Mouse (Mus musculus): ENCODE measurements around the gene Kdsr. TPM values are rescaled to one million over a fixed set of nuclear protein-coding genes. Genes with fewer than 3 reads are reported as not detected.
A peak's percentile ranks its signal among the peaks of the same experiment; 100 is the strongest.
"Not testable (repeated sequence)": the region's sequence is repeated elsewhere in the genome, so short reads cannot be mapped to it uniquely, and the experiment has no call there.

Kdsr gene
- polyA plus RNA-seq, 1 experiment, result 52.5 TPM

DNA sequence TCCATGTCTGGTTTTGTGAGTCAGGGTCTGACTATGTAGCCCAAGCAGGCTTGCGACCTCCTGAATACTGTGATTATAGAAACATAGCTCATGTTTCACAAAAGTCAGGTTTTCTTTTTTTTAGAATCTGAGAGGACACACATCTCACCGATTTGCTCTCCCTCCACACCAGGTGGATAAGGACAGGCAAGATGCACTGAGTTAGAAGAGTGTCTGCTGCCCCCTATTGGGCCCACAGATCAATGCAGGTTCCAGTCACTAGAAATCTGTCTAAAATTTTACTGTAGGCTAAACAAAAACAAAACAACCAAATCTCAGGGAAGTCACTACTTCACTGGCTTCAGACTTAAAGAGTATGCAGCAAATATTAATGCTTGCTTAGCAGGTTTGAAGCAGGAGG, 23.9 kb downstream of the Kdsr start:
- Histone ChIP-seq H3K9ac (ENCODE audit: low read depth, poor library complexity, severe bottlenecking) (no peak overlapping the region), H3K27ac (ENCODE audit: insufficient read depth, low read length) (no peak overlapping the region), H3K27me3 (ENCODE audit: control insufficient read depth, insufficient read depth, low read length, poor library complexity, severe bottlenecking) (no peaks in the 10 kb centered on the region), H3K4me1 (ENCODE audit: control insufficient read depth, insufficient read depth, low read length) (no peaks in the 10 kb centered on the region), H3K36me3 (ENCODE audit: control insufficient read depth, insufficient read depth, low read length, poor library complexity, severe bottlenecking) (peaks cover 12% of the 10 kb centered on the region), H3K9me3 (replicated peaks; ENCODE audit: control insufficient read depth, insufficient read depth, low read length, poor library complexity, severe bottlenecking) (no peaks in the 10 kb centered on the region; the same call in 1 of the 2 replicates), H3K4me3 (ENCODE audit: low read depth, low read length) (no peak overlapping the region)
- TF ChIP-seq CTCF (IDR thresholded peaks at IDR 0.05; ENCODE audit: low read depth, low read length), result peak; percentile 48
- TF ChIP-seq EP300 (IDR thresholded peaks at IDR 0.05; ENCODE audit: insufficient read depth, low read depth, low read length), result no peak
- no peak for TF ChIP-seq POLR2A (IDR thresholded peaks at IDR 0.05; ENCODE audit: insufficient read depth, low read length)

GRCm38 (mm10) chr1:106722061-106722460, 37.5 kb downstream of the Kdsr start:
- TF ChIP-seq EP300 (IDR thresholded peaks at IDR 0.05; ENCODE audit: insufficient read depth, low read depth, low read length) (0 out of 2 replicates have a peak, but pooled peaks have one; percentile 20), CTCF (IDR thresholded peaks at IDR 0.05; ENCODE audit: low read depth, low read length) (no peak)
- H3K4me1 ChIP-seq (ENCODE audit: control insufficient read depth, insufficient read depth, low read length), result peaks cover 2% of the 10 kb centered on the region

DNA sequence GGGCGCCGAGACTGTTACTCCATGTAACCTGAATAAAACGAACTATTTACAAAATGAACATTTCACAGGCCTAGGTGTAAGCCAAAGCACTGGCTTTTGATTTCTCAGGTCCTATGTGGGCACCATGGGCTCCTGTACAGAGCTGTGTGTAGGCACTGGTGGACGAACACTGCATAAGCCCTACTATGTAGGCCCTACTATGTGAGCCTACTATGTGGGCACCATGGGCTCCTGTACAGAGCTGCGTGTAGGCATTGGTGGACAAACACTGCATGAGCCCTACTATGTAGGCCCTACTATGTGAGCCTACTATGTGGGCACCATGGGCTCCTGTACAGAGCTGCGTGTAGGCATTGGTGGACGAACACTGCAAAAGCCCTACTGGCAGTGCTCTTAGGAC, 41.8 kb downstream of the Kdsr start:
- H3K9ac ChIP-seq (ENCODE audit: low read depth, poor library complexity, severe bottlenecking); H3K36me3 ChIP-seq (ENCODE audit: control insufficient read depth, insufficient read depth, low read length, poor library complexity, severe bottlenecking); H3K27ac ChIP-seq (ENCODE audit: insufficient read depth, low read length); H3K4me1 ChIP-seq (ENCODE audit: control insufficient read depth, insufficient read depth, low read length); H3K9me3 ChIP-seq (replicated peaks; ENCODE audit: control insufficient read depth, insufficient read depth, low read length, poor library complexity, severe bottlenecking); H3K27me3 ChIP-seq (ENCODE audit: control insufficient read depth, insufficient read depth, low read length, poor library complexity, severe bottlenecking); H3K4me3 ChIP-seq (ENCODE audit: low read depth, low read length): not testable (repeated sequence)

More at GRCm38 (mm10) chr1:106722061-106722460, 37.5 kb downstream of the Kdsr start:
- Histone ChIP-seq H3K27me3 (ENCODE audit: control insufficient read depth, insufficient read depth, low read length, poor library complexity, severe bottlenecking) (no peaks in the 10 kb centered on the region), H3K27ac (ENCODE audit: insufficient read depth, low read length) (no peak overlapping the region), H3K4me3 (ENCODE audit: low read depth, low read length) (no peak overlapping the region), H3K9ac (ENCODE audit: low read depth, poor library complexity, severe bottlenecking) (no peak overlapping the region), H3K9me3 (replicated peaks; ENCODE audit: control insufficient read depth, insufficient read depth, low read length, poor library complexity, severe bottlenecking) (no peaks in the 10 kb centered on the region), H3K36me3 (ENCODE audit: control insufficient read depth, insufficient read depth, low read length, poor library complexity, severe bottlenecking) (no peaks in the 10 kb centered on the region)

DNA sequence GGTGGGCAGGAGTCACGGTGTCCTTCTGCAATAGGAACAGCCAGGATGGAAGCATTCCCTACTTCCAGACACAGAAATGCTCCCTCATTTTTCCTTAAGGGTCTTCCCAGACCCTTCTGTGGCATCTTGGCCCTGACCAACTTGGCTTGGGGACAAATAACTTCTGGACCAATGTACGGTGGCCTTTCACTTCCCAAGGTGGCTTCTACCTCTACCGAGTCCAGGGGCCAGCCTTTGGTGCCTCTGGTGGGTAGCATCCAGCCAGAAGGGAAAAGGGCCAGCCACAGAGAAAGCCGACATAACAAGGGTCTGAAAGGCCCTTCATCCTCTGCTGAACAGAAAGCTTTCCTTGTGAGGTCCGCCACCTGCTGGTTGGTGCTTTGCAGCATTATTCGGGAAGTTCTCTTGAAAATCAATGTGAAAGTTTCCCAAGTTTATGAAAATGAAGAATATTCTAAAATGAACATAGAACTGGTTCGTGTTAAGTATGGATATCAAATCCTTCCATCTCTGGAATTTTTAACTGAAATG, 42.4 kb downstream of the Kdsr start:
- no peaks in the 10 kb centered on the region for H3K9me3 ChIP-seq (replicated peaks; ENCODE audit: control insufficient read depth, insufficient read depth, low read length, poor library complexity, severe bottlenecking)
- no peak for TF ChIP-seq EP300 (IDR thresholded peaks at IDR 0.05; ENCODE audit: insufficient read depth, low read depth, low read length)
- TF ChIP-seq CTCF (IDR thresholded peaks at IDR 0.05; ENCODE audit: low read depth, low read length), result peak; percentile 40
- H3K36me3 ChIP-seq (ENCODE audit: control insufficient read depth, insufficient read depth, low read length, poor library complexity, severe bottlenecking), result no peaks in the 10 kb centered on the region
- no peak overlapping the region for H3K27ac ChIP-seq (ENCODE audit: insufficient read depth, low read length)
- peaks cover 6% of the 10 kb centered on the region for H3K27me3 ChIP-seq (ENCODE audit: control insufficient read depth, insufficient read depth, low read length, poor library complexity, severe bottlenecking)
- no peak overlapping the region for H3K9ac ChIP-seq (ENCODE audit: low read depth, poor library complexity, severe bottlenecking)
- no peaks in the 10 kb centered on the region for H3K4me1 ChIP-seq (ENCODE audit: control insufficient read depth, insufficient read depth, low read length)
- H3K4me3 ChIP-seq (ENCODE audit: low read depth, low read length), result no peak overlapping the region

- Histone ChIP-seq H3K27ac (ENCODE audit: insufficient read depth, low read length) (no peak overlapping the region), H3K9me3 (replicated peaks; ENCODE audit: control insufficient read depth, insufficient read depth, low read length, poor library complexity, severe bottlenecking) (no peaks in the 10 kb centered on the region), H3K9ac (ENCODE audit: low read depth, poor library complexity, severe bottlenecking) (no peak overlapping the region), H3K36me3 (ENCODE audit: control insufficient read depth, insufficient read depth, low read length, poor library complexity, severe bottlenecking) (no peaks in the 10 kb centered on the region), H3K4me1 (ENCODE audit: control insufficient read depth, insufficient read depth, low read length) (no peaks in the 10 kb centered on the region), H3K4me3 (ENCODE audit: low read depth, low read length) (no peak overlapping the region), H3K27me3 (ENCODE audit: control insufficient read depth, insufficient read depth, low read length, poor library complexity, severe bottlenecking) (peaks cover 6% of the 10 kb centered on the region)
- TF ChIP-seq POLR2A (IDR thresholded peaks at IDR 0.05; ENCODE audit: insufficient read depth, low read length) (no peak), CTCF (IDR thresholded peaks at IDR 0.05; ENCODE audit: low read depth, low read length) (no peak), EP300 (IDR thresholded peaks at IDR 0.05; ENCODE audit: insufficient read depth, low read depth, low read length) (no peak)
Observed at GRCm38 (mm10) chr1:106716141-106716540, 43.4 kb downstream of the Kdsr start.

- no peak overlapping the region for H3K27ac ChIP-seq (ENCODE audit: insufficient read depth, low read length)
- H3K9me3 ChIP-seq (replicated peaks; ENCODE audit: control insufficient read depth, insufficient read depth, low read length, poor library complexity, severe bottlenecking), result no peaks in the 10 kb centered on the region
- H3K27me3 ChIP-seq (ENCODE audit: control insufficient read depth, insufficient read depth, low read length, poor library complexity, severe bottlenecking), result peaks cover 6% of the 10 kb centered on the region
- no peaks in the 10 kb centered on the region for H3K4me1 ChIP-seq (ENCODE audit: control insufficient read depth, insufficient read depth, low read length)
- no peaks in the 10 kb centered on the region for H3K36me3 ChIP-seq (ENCODE audit: control insufficient read depth, insufficient read depth, low read length, poor library complexity, severe bottlenecking)
- H3K9ac ChIP-seq (ENCODE audit: low read depth, poor library complexity, severe bottlenecking), result no peak overlapping the region
- no peak overlapping the region for H3K4me3 ChIP-seq (ENCODE audit: low read depth, low read length)
- no peak for TF ChIP-seq POLR2A (IDR thresholded peaks at IDR 0.05; ENCODE audit: insufficient read depth, low read length)
- TF ChIP-seq EP300 (IDR thresholded peaks at IDR 0.05; ENCODE audit: insufficient read depth, low read depth, low read length), result no peak
- no peak for TF ChIP-seq CTCF (IDR thresholded peaks at IDR 0.05; ENCODE audit: low read depth, low read length)
Observed at GRCm38 (mm10) chr1:106715111-106716083, 44.1 kb downstream of the Kdsr start.

Measured in ES-Bruce4 (cell line).